Mouse (Mus musculus): Measurements from ENCODE around the gene Kbtbd2. TPM values are rescaled to one million over a fixed set of nuclear protein-coding genes. Genes with fewer than 3 reads are reported as not detected.
A peak's percentile ranks its signal among the peaks of the same experiment; 100 is the strongest.

Gene Kbtbd2
- polyA plus RNA-seq, 1 experiment from 2014 or later = 16.7 TPM

DNA sequence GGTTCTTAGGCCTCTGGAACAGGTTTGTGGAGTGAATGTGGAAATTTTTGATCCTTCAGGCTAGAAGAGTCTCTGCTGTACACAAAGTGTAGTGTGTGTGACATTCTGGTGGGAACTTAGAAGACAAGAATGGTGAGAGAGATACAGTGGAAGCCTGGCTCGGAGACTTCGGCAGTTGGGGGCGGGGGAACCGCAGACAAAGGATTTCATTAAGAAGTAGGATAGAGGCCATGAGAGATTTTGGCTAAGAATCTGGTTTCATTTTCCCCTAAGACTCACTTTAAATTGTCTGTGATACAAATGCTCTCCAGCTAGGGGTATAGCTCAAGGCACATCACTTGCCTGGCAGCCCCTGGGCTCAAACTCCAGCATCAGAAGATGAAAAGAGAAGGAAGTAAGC is 7.4 kb upstream of the Kbtbd2 start:
- Histone ChIP-seq H3K4me2 (ENCODE audit: low read depth, low read length) (no peak overlapping the region), H3K27ac (replicated peaks; ENCODE audit: low read depth, low read length) (no peak overlapping the region), H3K9ac (ENCODE audit: low read depth, low read length) (no peak overlapping the region), H3K36me3 (ENCODE audit: control insufficient read depth, insufficient read depth, low read length) (no peaks in the 10 kb centered on the region), H3K4me3 (ENCODE audit: low read depth, low read length) (no peak overlapping the region), H3K4me1 (ENCODE audit: control insufficient read depth, insufficient read depth, low read length) (no peaks in the 10 kb centered on the region), H3K27me3 (replicated peaks; ENCODE audit: control insufficient read depth, insufficient read depth, low read length) (no peaks in the 10 kb centered on the region; the same call in 1 of the 2 replicates), H3K9me3 (ENCODE audit: control insufficient read depth, low read length) (no peaks in the 10 kb centered on the region)
- ATAC-seq (ENCODE audit: low read depth) (no peak), DNase-seq (ENCODE audit: low spot score) (no peak)
- whole genome bisulfite sequencing = 72% methylated on average over 4 of the region's 4 CpGs

DNA sequence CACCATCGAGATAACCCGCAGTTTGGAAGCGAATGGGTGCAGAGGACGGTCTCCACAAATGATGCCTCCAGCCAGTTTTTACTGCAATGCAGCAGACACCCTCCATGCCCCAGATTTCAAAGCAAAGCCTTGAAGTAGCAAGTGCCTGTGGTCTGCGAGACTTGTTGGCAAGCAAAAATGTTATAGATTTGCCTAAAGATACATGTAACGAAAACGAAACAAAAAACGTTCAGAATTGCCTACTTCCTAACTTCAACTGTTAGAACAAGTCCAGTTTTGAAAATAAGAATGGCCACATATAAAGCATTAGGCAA is 496 bp upstream of the Kbtbd2 start:
- peak overlapping the region; percentile 64 for H3K4me2 ChIP-seq (ENCODE audit: low read depth, low read length)
- ATAC-seq (ENCODE audit: low read depth) (no peak), DNase-seq (ENCODE audit: low spot score) (peak; percentile 15)
- peak overlapping the region; percentile 75 for H3K4me3 ChIP-seq (ENCODE audit: low read depth, low read length)
- peaks cover 18% of the 10 kb centered on the region for H3K4me1 ChIP-seq (ENCODE audit: control insufficient read depth, insufficient read depth, low read length)
- H3K27me3 ChIP-seq (replicated peaks; ENCODE audit: control insufficient read depth, insufficient read depth, low read length) = no peaks in the 10 kb centered on the region
- no peaks in the 10 kb centered on the region for H3K9me3 ChIP-seq (ENCODE audit: control insufficient read depth, low read length)
- H3K27ac ChIP-seq (replicated peaks; ENCODE audit: low read depth, low read length) = peak overlapping the region; percentile 98
- 18% methylated on average over 8 of the region's 8 CpGs for WGBS
- H3K36me3 ChIP-seq (ENCODE audit: control insufficient read depth, insufficient read depth, low read length) = no peaks in the 10 kb centered on the region
- peak overlapping the region; percentile 93 for H3K9ac ChIP-seq (ENCODE audit: low read depth, low read length)

DNA sequence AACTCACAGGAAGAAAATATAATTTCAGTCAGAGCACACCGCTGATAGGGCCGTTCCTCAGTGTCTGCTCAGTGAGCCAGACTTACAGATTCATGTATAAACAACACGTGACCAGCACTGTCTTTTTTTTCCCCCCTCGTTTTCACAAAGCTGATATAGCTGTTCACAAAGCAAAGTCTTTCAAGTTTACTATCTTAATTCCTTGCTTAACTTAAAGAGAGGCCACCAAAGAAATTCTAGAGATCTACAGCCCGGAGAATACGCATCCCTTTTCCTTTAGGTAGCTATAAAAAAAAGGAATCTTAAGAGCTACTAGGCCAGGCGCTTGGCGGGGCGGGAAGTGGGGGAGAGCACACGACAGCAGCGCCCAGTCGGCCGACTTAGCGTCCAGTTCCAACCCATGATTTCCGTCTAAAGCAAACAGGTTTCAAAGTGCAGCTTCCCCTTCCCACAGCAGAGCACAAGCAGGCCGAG is 908 bp downstream of the Kbtbd2 start:
- ATAC-seq (ENCODE audit: low read depth) (no peak), DNase-seq (ENCODE audit: low spot score) (peak; percentile 81)
- H3K4me1 ChIP-seq (ENCODE audit: control insufficient read depth, insufficient read depth, low read length) = peaks cover 18% of the 10 kb centered on the region
- peak overlapping the region; percentile 64 for H3K4me2 ChIP-seq (ENCODE audit: low read depth, low read length)
- no peaks in the 10 kb centered on the region for H3K9me3 ChIP-seq (ENCODE audit: control insufficient read depth, low read length)
- peak overlapping the region; percentile 75 for H3K4me3 ChIP-seq (ENCODE audit: low read depth, low read length)
- no peaks in the 10 kb centered on the region for H3K36me3 ChIP-seq (ENCODE audit: control insufficient read depth, insufficient read depth, low read length)
- H3K9ac ChIP-seq (ENCODE audit: low read depth, low read length) = peak overlapping the region; percentile 93
- no peaks in the 10 kb centered on the region for H3K27me3 ChIP-seq (replicated peaks; ENCODE audit: control insufficient read depth, insufficient read depth, low read length)
- WGBS = under 1% methylated on average over 16 of the region's 16 CpGs
- peak overlapping the region; percentile 98 for H3K27ac ChIP-seq (replicated peaks; ENCODE audit: low read depth, low read length)

DNA sequence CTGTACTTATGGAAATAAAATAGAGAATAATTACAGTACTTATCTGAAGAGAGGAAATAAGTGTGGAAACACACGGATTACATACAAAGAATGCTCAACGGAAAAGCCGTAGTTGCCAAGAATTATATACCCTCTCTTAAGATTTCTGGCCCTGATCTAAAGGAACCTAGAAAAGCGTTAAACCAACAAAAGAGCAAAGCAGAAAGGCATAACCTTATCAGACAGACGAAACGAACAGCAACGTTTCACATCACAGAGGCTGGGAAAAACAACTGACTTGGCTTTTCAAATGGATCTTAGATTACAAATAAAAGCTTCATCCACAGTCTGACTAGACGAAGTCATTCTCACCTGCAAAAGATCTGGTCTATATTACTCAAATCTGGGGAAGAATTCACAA is 1.4 kb downstream of the Kbtbd2 start:
- Histone ChIP-seq H3K4me3 (ENCODE audit: low read depth, low read length) (peak overlapping the region; percentile 75), H3K4me2 (ENCODE audit: low read depth, low read length) (peak overlapping the region; percentile 64), H3K27me3 (replicated peaks; ENCODE audit: control insufficient read depth, insufficient read depth, low read length) (no peaks in the 10 kb centered on the region), H3K9me3 (ENCODE audit: control insufficient read depth, low read length) (no peaks in the 10 kb centered on the region), H3K9ac (ENCODE audit: low read depth, low read length) (peak overlapping the region; percentile 93), H3K27ac (replicated peaks; ENCODE audit: low read depth, low read length) (peak overlapping the region; percentile 98; the same call in 1 of the 2 replicates), H3K36me3 (ENCODE audit: control insufficient read depth, insufficient read depth, low read length) (no peaks in the 10 kb centered on the region), H3K4me1 (ENCODE audit: control insufficient read depth, insufficient read depth, low read length) (peaks cover 18% of the 10 kb centered on the region)
- ATAC-seq (ENCODE audit: low read depth) (no peak), DNase-seq (ENCODE audit: low spot score) (no peak)
- WGBS = 6% methylated on average over 8 of the region's 8 CpGs

DNA sequence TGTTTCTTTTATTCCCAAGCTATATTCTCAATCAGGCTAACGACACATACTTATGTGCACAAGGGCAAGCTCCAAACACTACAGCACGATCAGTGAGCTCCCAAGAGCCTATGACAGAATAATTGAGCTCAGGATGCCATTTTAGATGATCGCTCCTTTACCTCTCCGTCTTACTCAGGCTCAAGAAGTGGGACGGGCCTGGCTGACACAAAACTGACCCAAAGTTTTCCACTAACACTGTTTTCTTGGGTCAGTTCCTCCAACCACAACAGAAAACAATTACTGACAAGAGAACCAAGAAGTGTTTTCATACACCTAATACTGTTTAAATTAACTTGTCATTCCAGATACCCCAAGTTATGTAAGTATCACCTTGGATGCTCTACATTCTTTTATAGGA is 2.8 kb downstream of the Kbtbd2 start:
- Histone ChIP-seq H3K4me2 (ENCODE audit: low read depth, low read length) (peak overlapping the region; percentile 64; the same call in 1 of the 2 replicates), H3K9me3 (ENCODE audit: control insufficient read depth, low read length) (0 out of 2 replicates have a peak, but pooled peaks cover 4% of the 10 kb centered on the region), H3K27me3 (replicated peaks; ENCODE audit: control insufficient read depth, insufficient read depth, low read length) (no peaks in the 10 kb centered on the region), H3K27ac (replicated peaks; ENCODE audit: low read depth, low read length) (no peak overlapping the region), H3K4me3 (ENCODE audit: low read depth, low read length) (no peak overlapping the region), H3K9ac (ENCODE audit: low read depth, low read length) (no peak overlapping the region), H3K36me3 (ENCODE audit: control insufficient read depth, insufficient read depth, low read length) (0 out of 2 replicates have a peak, but pooled peaks cover 3% of the 10 kb centered on the region), H3K4me1 (ENCODE audit: control insufficient read depth, insufficient read depth, low read length) (peaks cover 18% of the 10 kb centered on the region)
- ATAC-seq (ENCODE audit: low read depth) = no peak
- WGBS = 87% methylated on average over 5 of the region's 5 CpGs
- DNase-seq (ENCODE audit: low spot score) = no peak

DNA sequence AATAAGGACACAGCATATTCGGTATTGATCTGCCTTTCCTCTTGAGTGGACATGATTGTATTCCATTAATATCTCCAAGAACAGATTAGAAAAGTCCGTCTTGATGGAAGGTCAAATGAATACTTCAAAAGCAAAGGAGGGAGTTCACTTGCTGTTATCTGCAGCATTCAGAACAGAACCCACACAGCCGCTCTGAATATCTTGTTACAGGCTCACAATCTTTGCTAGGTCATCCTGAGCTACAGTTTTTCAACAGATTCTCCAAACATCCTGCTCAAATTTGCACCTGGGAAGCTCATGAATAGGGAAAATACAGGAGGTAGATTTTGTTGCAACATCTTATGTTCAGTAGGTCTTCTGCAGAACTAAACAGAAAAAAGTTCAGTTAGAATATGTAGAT is 8.3 kb downstream of the Kbtbd2 start:
- no peak for ATAC-seq (ENCODE audit: low read depth)
- H3K4me3 ChIP-seq (ENCODE audit: low read depth, low read length) = no peak overlapping the region
- no peaks in the 10 kb centered on the region for H3K4me1 ChIP-seq (ENCODE audit: control insufficient read depth, insufficient read depth, low read length)
- no peak overlapping the region for H3K9ac ChIP-seq (ENCODE audit: low read depth, low read length)
- H3K4me2 ChIP-seq (ENCODE audit: low read depth, low read length) = no peak overlapping the region
- 87% methylated on average over 3 of the region's 3 CpGs for WGBS
- H3K36me3 ChIP-seq (ENCODE audit: control insufficient read depth, insufficient read depth, low read length) = peaks cover 36% of the 10 kb centered on the region
- 0 out of 2 replicates have a peak, but pooled peaks cover 4% of the 10 kb centered on the region for H3K9me3 ChIP-seq (ENCODE audit: control insufficient read depth, low read length)
- no peak for DNase-seq (ENCODE audit: low spot score)
- no peak overlapping the region for H3K27ac ChIP-seq (replicated peaks; ENCODE audit: low read depth, low read length)
- no peaks in the 10 kb centered on the region for H3K27me3 ChIP-seq (replicated peaks; ENCODE audit: control insufficient read depth, insufficient read depth, low read length)

DNA sequence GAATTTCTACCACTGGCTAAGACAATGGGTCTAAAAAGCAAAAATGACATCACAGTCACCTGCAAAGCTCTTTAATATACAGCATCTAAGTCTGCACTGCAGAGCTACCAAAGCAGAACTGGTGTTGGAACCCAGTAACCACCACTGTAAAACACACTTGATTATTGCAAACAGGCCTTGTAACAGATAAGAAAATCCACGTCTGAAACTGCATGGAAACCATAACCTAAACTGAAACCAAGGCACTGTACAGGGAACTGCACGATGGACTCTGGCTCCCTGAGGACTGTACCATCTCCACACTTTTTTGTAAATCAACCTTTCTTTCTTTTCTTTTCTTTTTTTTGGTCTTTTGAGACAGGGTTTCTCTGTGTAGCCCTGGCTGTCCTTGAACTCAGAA is 9.9 kb downstream of the Kbtbd2 start:
- no peaks in the 10 kb centered on the region for H3K27me3 ChIP-seq (replicated peaks; ENCODE audit: control insufficient read depth, insufficient read depth, low read length)
- peaks cover 50% of the 10 kb centered on the region for H3K36me3 ChIP-seq (ENCODE audit: control insufficient read depth, insufficient read depth, low read length)
- H3K9me3 ChIP-seq (ENCODE audit: control insufficient read depth, low read length) = 0 out of 2 replicates have a peak, but pooled peaks cover 4% of the 10 kb centered on the region
- H3K4me1 ChIP-seq (ENCODE audit: control insufficient read depth, insufficient read depth, low read length) = no peaks in the 10 kb centered on the region
- no peak for DNase-seq (ENCODE audit: low spot score)
- no peak overlapping the region for H3K4me2 ChIP-seq (ENCODE audit: low read depth, low read length)
- WGBS = 89% methylated on average over 2 of the region's 2 CpGs
- H3K27ac ChIP-seq (replicated peaks; ENCODE audit: low read depth, low read length) = no peak overlapping the region
- H3K4me3 ChIP-seq (ENCODE audit: low read depth, low read length) = no peak overlapping the region
- H3K9ac ChIP-seq (ENCODE audit: low read depth, low read length) = no peak overlapping the region
- ATAC-seq (ENCODE audit: low read depth) = no peak

DNA sequence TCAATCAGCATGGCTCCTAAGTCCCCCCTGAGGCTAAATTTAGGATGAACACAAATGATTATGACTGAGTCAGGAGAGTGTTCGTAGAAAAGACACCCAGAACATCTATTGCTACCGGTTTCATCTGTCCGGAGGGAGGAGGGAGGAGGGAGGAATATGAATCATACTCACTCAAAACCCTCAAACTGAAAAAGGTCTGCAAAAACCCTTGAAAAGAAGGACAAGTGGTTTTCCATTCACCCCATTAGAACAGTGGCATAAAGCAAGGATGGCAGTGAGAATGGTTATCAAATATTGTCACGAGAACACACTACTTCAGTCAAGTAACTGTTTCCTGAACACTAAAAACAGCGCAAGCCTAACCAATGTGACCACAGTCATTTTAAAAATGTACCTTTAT is 12.5 kb downstream of the Kbtbd2 start:
- Histone ChIP-seq H3K36me3 (ENCODE audit: control insufficient read depth, insufficient read depth, low read length) (peaks cover 67% of the 10 kb centered on the region), H3K9me3 (ENCODE audit: control insufficient read depth, low read length) (no peaks in the 10 kb centered on the region), H3K4me1 (ENCODE audit: control insufficient read depth, insufficient read depth, low read length) (no peaks in the 10 kb centered on the region), H3K4me3 (ENCODE audit: low read depth, low read length) (no peak overlapping the region), H3K4me2 (ENCODE audit: low read depth, low read length) (no peak overlapping the region), H3K27ac (replicated peaks; ENCODE audit: low read depth, low read length) (no peak overlapping the region), H3K9ac (ENCODE audit: low read depth, low read length) (no peak overlapping the region), H3K27me3 (replicated peaks; ENCODE audit: control insufficient read depth, insufficient read depth, low read length) (no peaks in the 10 kb centered on the region)
- ATAC-seq (ENCODE audit: low read depth) (no peak), DNase-seq (ENCODE audit: low spot score) (no peak)
- 86% methylated on average over 5 of the region's 5 CpGs for WGBS

DNA sequence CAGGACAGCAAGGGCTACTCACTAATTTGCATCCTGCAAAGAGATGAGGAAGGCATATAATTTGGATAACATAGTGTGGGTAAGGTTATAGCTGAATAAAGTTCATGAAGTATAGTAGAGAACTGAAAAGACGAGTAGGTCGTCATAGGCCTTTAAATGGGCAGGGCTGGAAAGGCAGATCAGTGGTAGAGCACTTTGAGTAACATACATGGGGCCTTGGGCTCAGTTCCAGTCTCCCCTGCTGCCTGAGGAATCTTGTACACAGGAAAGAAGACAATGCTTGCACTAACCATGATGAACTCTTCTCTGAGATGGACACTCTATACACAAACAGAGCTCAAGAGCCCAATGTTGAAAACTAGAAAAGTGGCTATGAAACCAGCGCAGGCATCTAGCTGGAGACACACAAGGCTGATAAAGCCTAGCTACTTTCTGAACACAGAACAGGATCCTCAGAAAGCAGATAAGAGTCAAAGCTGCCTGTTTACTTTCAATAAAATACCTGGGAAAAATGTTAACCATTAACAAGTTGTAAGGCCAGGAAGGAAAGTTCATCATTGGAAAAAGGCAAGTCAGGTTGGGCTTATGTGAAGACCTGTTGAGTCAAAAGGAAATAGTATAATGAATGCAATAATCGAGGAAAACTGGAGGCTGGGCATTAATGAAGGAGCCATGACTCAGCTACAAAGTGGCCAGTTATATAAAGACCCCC is 13.9 kb downstream of the Kbtbd2 start:
- H3K4me2 ChIP-seq (ENCODE audit: low read depth, low read length) = no peak overlapping the region
- no peak for ATAC-seq (ENCODE audit: low read depth)
- H3K4me1 ChIP-seq (ENCODE audit: control insufficient read depth, insufficient read depth, low read length) = no peaks in the 10 kb centered on the region
- no peak for DNase-seq (ENCODE audit: low spot score)
- no peak overlapping the region for H3K9ac ChIP-seq (ENCODE audit: low read depth, low read length)
- H3K36me3 ChIP-seq (ENCODE audit: control insufficient read depth, insufficient read depth, low read length) = peaks cover 73% of the 10 kb centered on the region
- no peak overlapping the region for H3K4me3 ChIP-seq (ENCODE audit: low read depth, low read length)
- 82% methylated on average over 4 of the region's 4 CpGs for WGBS
- no peak overlapping the region for H3K27ac ChIP-seq (replicated peaks; ENCODE audit: low read depth, low read length)
- no peaks in the 10 kb centered on the region for H3K27me3 ChIP-seq (replicated peaks; ENCODE audit: control insufficient read depth, insufficient read depth, low read length)
- H3K9me3 ChIP-seq (ENCODE audit: control insufficient read depth, low read length) = no peaks in the 10 kb centered on the region

Measured in embryonic facial prominence, embryonic 14.5 days (tissue).